Mouse (Mus musculus): ENCODE results near the gene H2-K1. TPM values are rescaled to one million over a fixed set of nuclear protein-coding genes. Genes with fewer than 3 reads are reported as not detected.

H2-K1 gene
- total and polyA plus RNA-seq, 3 experiments: 1,734 to 2,472 (median 1,753) TPM

GRCm38 (mm10) chr17:33965846-33966550 is 34.1 kb downstream of the H2-K1 start:
- Histone ChIP-seq H3K4me2 (ENCODE audit: insufficient read depth, low read depth, poor library complexity, severe bottlenecking) (no peak overlapping the region), H3K9ac (ENCODE audit: insufficient read depth, low read depth) (no peak overlapping the region), H3K79me2 (replicated peaks; ENCODE audit: control insufficient read depth, extremely low read depth, insufficient read depth, poor library complexity, severe bottlenecking) (no peaks in the 10 kb centered on the region), H3K27ac (ENCODE audit: insufficient read depth, low read depth) (no peak overlapping the region), H3K36me3 (replicated peaks in 1 of 2; ENCODE audit: control insufficient read depth in 1 of 2, insufficient read depth in 1 of 2, low read length in 1 of 2) (peaks cover 40 to 45% of the 10 kb centered on the region in 2 experiments), H3K4me1 (ENCODE audit: control insufficient read depth in 1 of 2, insufficient read depth in 2 of 2) (peaks cover 0 to 3% of the 10 kb centered on the region in 2 experiments; a peak in 1 of 4 replicates), H3K9me3 (replicated peaks; ENCODE audit: low read length) (peaks cover 4% of the 10 kb centered on the region), H3K27me3 (replicated peaks) (no peaks in the 10 kb centered on the region), H3K4me3 (replicated peaks in 1 of 3; ENCODE audit: low read depth in 2 of 3, low read length in 2 of 3, poor library complexity in 1 of 3) (no peak overlapping the region)
- TF ChIP-seq SIN3A (IDR thresholded peaks at IDR 0.05; ENCODE audit: low read length) (no peak), ETS1 (conservative IDR thresholded peaks at IDR 0.05; ENCODE audit: low read depth, low read length) (no peak), UBTF (IDR thresholded peaks at IDR 0.05; ENCODE audit: low read depth, low read length) (no peak)
- dilution Hi-C loops (cut with MboI; ENCODE audit: extremely low pct_ligation_motif_present, extremely low pct_unique_long_range_greater_than_20kb, low sequenced_read_pairs) (no loop called here), in situ Hi-C loops (cut with MboI; ENCODE audit: low pct_ligation_motif_present, low pct_unique_long_range_greater_than_20kb, low sequenced_read_pairs) (loop anchor here (5.0 kb wide), 1 partner anchor 1336 kb away; no protein-coding TSS in a partner anchor)
- DNase-seq (ENCODE audit: extremely low read depth): no peak

- H3K36me3 ChIP-seq (replicated peaks in 1 of 2; ENCODE audit: control insufficient read depth in 1 of 2, insufficient read depth in 1 of 2, low read length in 1 of 2): peaks cover 46 to 51% of the 10 kb centered on the region in 2 experiments
- peaks cover 0 to 3% of the 10 kb centered on the region in 2 experiments; a peak in 1 of 4 replicates for H3K4me1 ChIP-seq (ENCODE audit: control insufficient read depth in 1 of 2, insufficient read depth in 2 of 2)
- H3K9ac ChIP-seq (ENCODE audit: insufficient read depth, low read depth): no peak overlapping the region
- in situ Hi-C loops (cut with MboI; ENCODE audit: low pct_ligation_motif_present, low pct_unique_long_range_greater_than_20kb, low sequenced_read_pairs) (loop anchor here (5.0 kb wide), 1 partner anchor 1337 kb away; no protein-coding TSS in a partner anchor), dilution Hi-C loops (cut with MboI; ENCODE audit: extremely low pct_ligation_motif_present, extremely low pct_unique_long_range_greater_than_20kb, low sequenced_read_pairs) (no loop called here)
- H3K4me2 ChIP-seq (ENCODE audit: insufficient read depth, low read depth, poor library complexity, severe bottlenecking): no peak overlapping the region
- no peak for DNase-seq (ENCODE audit: extremely low read depth)
- no peak for TF ChIP-seq MAX (IDR thresholded peaks at IDR 0.05; ENCODE audit: low read length)
- no peaks in the 10 kb centered on the region for H3K79me2 ChIP-seq (replicated peaks; ENCODE audit: control insufficient read depth, extremely low read depth, insufficient read depth, poor library complexity, severe bottlenecking)
- no peaks in the 10 kb centered on the region for H3K27me3 ChIP-seq (replicated peaks)
- H3K27ac ChIP-seq (ENCODE audit: insufficient read depth, low read depth): no peak overlapping the region
- H3K9me3 ChIP-seq (replicated peaks; ENCODE audit: low read length): peaks cover 4% of the 10 kb centered on the region
- H3K4me3 ChIP-seq (replicated peaks in 1 of 3; ENCODE audit: low read depth in 2 of 3, low read length in 2 of 3, poor library complexity in 1 of 3): no peak overlapping the region
Observed at GRCm38 (mm10) chr17:33965082-33965845, 34.9 kb downstream of the H2-K1 start.

- H3K36me3 ChIP-seq (replicated peaks in 1 of 2; ENCODE audit: control insufficient read depth in 1 of 2, insufficient read depth in 1 of 2, low read length in 1 of 2): peaks cover 63 to 74% of the 10 kb centered on the region in 2 experiments
- H3K4me2 ChIP-seq (ENCODE audit: insufficient read depth, low read depth, poor library complexity, severe bottlenecking): no peak overlapping the region
- no peaks in the 10 kb centered on the region for H3K79me2 ChIP-seq (replicated peaks; ENCODE audit: control insufficient read depth, extremely low read depth, insufficient read depth, poor library complexity, severe bottlenecking)
- H3K4me3 ChIP-seq (replicated peaks in 1 of 3; ENCODE audit: low read depth in 2 of 3, low read length in 2 of 3, poor library complexity in 1 of 3): no peak overlapping the region
- dilution Hi-C loops (cut with MboI; ENCODE audit: extremely low pct_ligation_motif_present, extremely low pct_unique_long_range_greater_than_20kb, low sequenced_read_pairs) (no loop called here), in situ Hi-C loops (cut with MboI; ENCODE audit: low pct_ligation_motif_present, low pct_unique_long_range_greater_than_20kb, low sequenced_read_pairs) (no loop called here)
- no peaks in the 10 kb centered on the region for H3K27me3 ChIP-seq (replicated peaks)
- DNase-seq (ENCODE audit: extremely low read depth): no peak
- peaks cover 2 to 14% of the 10 kb centered on the region in 2 experiments for H3K4me1 ChIP-seq (ENCODE audit: control insufficient read depth in 1 of 2, insufficient read depth in 2 of 2)
- no peak overlapping the region for H3K9ac ChIP-seq (ENCODE audit: insufficient read depth, low read depth)
- H3K27ac ChIP-seq (ENCODE audit: insufficient read depth, low read depth): no peak overlapping the region
- no peaks in the 10 kb centered on the region for H3K9me3 ChIP-seq (replicated peaks; ENCODE audit: low read length)
- no peak for TF ChIP-seq HCFC1 (IDR thresholded peaks at IDR 0.05; ENCODE audit: low read depth, low read length)
- TF ChIP-seq EP300 (IDR thresholded peaks at IDR 0.05; ENCODE audit: low read length): no peak
- TF ChIP-seq UBTF (IDR thresholded peaks at IDR 0.05; ENCODE audit: low read depth, low read length): no peak
- no peak for TF ChIP-seq MXI1 (IDR thresholded peaks at IDR 0.05; ENCODE audit: low read depth, low read length)
- no peak for TF ChIP-seq SMC3 (IDR thresholded peaks at IDR 0.05; ENCODE audit: low read depth, low read length)
- TF ChIP-seq USF1 (IDR thresholded peaks at IDR 0.05; ENCODE audit: low read depth, low read length): no peak
- TF ChIP-seq TBP (conservative IDR thresholded peaks at IDR 0.05; ENCODE audit: low read depth, low read length): no peak
Observed at GRCm38 (mm10) chr17:33962876-33963275, 37.3 kb downstream of the H2-K1 start.
